Mouse (Mus musculus) MEL (cell line): ENCODE results near the gene Hmgcs1. TPM values are rescaled to one million over a fixed set of nuclear protein-coding genes. Genes with fewer than 3 reads are reported as not detected.

Source experiments
- DNase-seq: peaks from one replicate; pipeline ENCODE4 v3.0.0; 2011; ENCODE audit warnings: low read depth, low spot score
- H3K27ac ChIP-seq: 2 replicates; pipeline ENCODE4 v1.5.1; 2012; ENCODE audit warnings: low read depth, mild to moderate bottlenecking, control low read depth, low read length, moderate library complexity; ENCODE audit not compliant: control insufficient read depth
- H3K27me3 ChIP-seq, 2 experiments: fragments of 150-350 bp in 1 of 2; sonication (generic) in 1 of 2; 2 replicates each; pipeline ENCODE4 v1.6.1; 2012; ENCODE audit warnings: low read length in 2 of 2, mild to moderate bottlenecking in 2 of 2, improper control_type of control experiment in 1 of 2, moderate library complexity in 1 of 2; ENCODE audit not compliant: insufficient read depth in 2 of 2, control insufficient read depth in 1 of 2
- H3K36me3 ChIP-seq, 2 experiments: 2 replicates each; pipeline ENCODE4 v1.6.1; 2012 to 2014; ENCODE audit warnings: low read length in 2 of 2, improper control_type of control experiment in 1 of 2, inconsistent platforms in 1 of 2, mild to moderate bottlenecking in 1 of 2; ENCODE audit not compliant: insufficient read depth in 2 of 2, control insufficient read depth in 1 of 2
- H3K4me1 ChIP-seq, 2 experiments: fragments of 150-350 bp in 1 of 2; sonication (generic) in 1 of 2; 2 replicates each; pipeline ENCODE4 v1.6.1; 2012; ENCODE audit warnings: low read length in 2 of 2, improper control_type of control experiment in 1 of 2, mild to moderate bottlenecking in 1 of 2; ENCODE audit not compliant: insufficient read depth in 2 of 2, control insufficient read depth in 1 of 2
- H3K4me3 ChIP-seq, 2 experiments: fragments of 150-350 bp in 1 of 2; sonication (generic) in 1 of 2; 2 replicates each; pipeline ENCODE4 v1.5.1; 2012; ENCODE audit warnings: low read depth in 2 of 2, low read length in 2 of 2, mild to moderate bottlenecking in 2 of 2, moderate library complexity in 2 of 2, control low read depth in 1 of 2, improper control_type of control experiment in 1 of 2; ENCODE audit not compliant: control insufficient read depth in 1 of 2, insufficient read depth in 1 of 2
- H3K79me2 ChIP-seq: 2 replicates; pipeline ENCODE4 v1.6.1; 2012; ENCODE audit warnings: mild to moderate bottlenecking, low read length, moderate library complexity; ENCODE audit not compliant: control insufficient read depth, poor library complexity, insufficient read depth
- H3K9ac ChIP-seq: 2 replicates; pipeline ENCODE4 v1.6.1; 2012; ENCODE audit warnings: low read depth, mild to moderate bottlenecking, control low read depth, low read length, moderate library complexity; ENCODE audit not compliant: control insufficient read depth, poor library complexity, severe bottlenecking
- H3K9me3 ChIP-seq: fragments of 150-350 bp; sonication (generic); replicated peaks from 2 replicates; pipeline ENCODE4 v1.6.1; 2012; ENCODE audit warnings: mild to moderate bottlenecking, low read length, improper control_type of control experiment, moderate library complexity; ENCODE audit not compliant: insufficient read depth
- BHLHE40 ChIP-seq: IDR thresholded peaks from 2 replicates; pipeline ENCODE4 v1.6.1; 2012; ENCODE audit warnings: low read depth, mild to moderate bottlenecking, inconsistent platforms, low read length, improper control_type of control experiment, borderline replicate concordance
- CHD2 ChIP-seq: IDR thresholded peaks from 2 replicates; pipeline ENCODE4 v1.6.1; 2011; ENCODE audit warnings: low read length, improper control_type of control experiment
- HCFC1 ChIP-seq: IDR thresholded peaks from 2 replicates; pipeline ENCODE4 v1.6.1; 2012; ENCODE audit warnings: low read depth, mild to moderate bottlenecking, inconsistent platforms, low read length, improper control_type of control experiment, moderate library complexity
- MAZ ChIP-seq: IDR thresholded peaks from 2 replicates; pipeline ENCODE4 v1.6.1; 2012; ENCODE audit warnings: low read depth, mild to moderate bottlenecking, inconsistent platforms, low read length, improper control_type of control experiment
- MXI1 ChIP-seq: IDR thresholded peaks from 2 replicates; pipeline ENCODE4 v1.6.1; 2011; ENCODE audit warnings: mild to moderate bottlenecking, low read depth, low read length, improper control_type of control experiment
- MYB ChIP-seq: IDR thresholded peaks from 2 replicates; pipeline ENCODE4 v1.6.1; 2011; ENCODE audit warnings: mild to moderate bottlenecking, low read depth, low read length, improper control_type of control experiment
- NELFE ChIP-seq: IDR thresholded peaks from 2 replicates; pipeline ENCODE4 v1.6.1; 2011; ENCODE audit warnings: low read depth, low read length, improper control_type of control experiment
- NRF1 ChIP-seq: IDR thresholded peaks from 2 replicates; pipeline ENCODE4 v1.6.1; 2014; ENCODE audit warnings: low read depth, mild to moderate bottlenecking, inconsistent platforms, low read length, improper control_type of control experiment, moderate library complexity; ENCODE audit not compliant: poor library complexity, insufficient read depth, severe bottlenecking
- POLR2A ChIP-seq, 2 experiments: IDR thresholded peaks; 2 replicates each; pipeline ENCODE4 v1.6.1; 2011 to 2012; ENCODE audit warnings: low read length in 2 of 2, mild to moderate bottlenecking in 2 of 2, control low read depth in 1 of 2, improper control_type of control experiment in 1 of 2, low read depth in 1 of 2, moderate library complexity in 1 of 2; ENCODE audit not compliant: control insufficient read depth in 1 of 2, insufficient read depth in 1 of 2, poor library complexity in 1 of 2
- POLR2AphosphoS2 ChIP-seq: IDR thresholded peaks from 2 replicates; pipeline ENCODE4 v1.6.1; 2011; ENCODE audit warnings: low read length, improper control_type of control experiment
- POLR2AphosphoS5 ChIP-seq: IDR thresholded peaks from 2 replicates; pipeline ENCODE4 v1.6.1; 2012; ENCODE audit warnings: low read depth, borderline replicate concordance, mild to moderate bottlenecking, inconsistent platforms, low read length, moderate library complexity, mixed read lengths
- RCOR1 ChIP-seq: IDR thresholded peaks from 2 replicates; pipeline ENCODE4 v1.6.1; 2012; ENCODE audit warnings: low read depth, mild to moderate bottlenecking, inconsistent platforms, low read length, improper control_type of control experiment
- TAL1 ChIP-seq: IDR thresholded peaks from 2 replicates; pipeline ENCODE4 v1.6.1; 2012; ENCODE audit warnings: mild to moderate bottlenecking, inconsistent platforms, low read length, moderate library complexity, mixed read lengths
- TBP ChIP-seq: IDR thresholded peaks from 2 replicates; pipeline ENCODE4 v1.8.0; 2011; ENCODE audit warnings: low read depth, low read length, improper control_type of control experiment
- USF1 ChIP-seq: IDR thresholded peaks from 2 replicates; pipeline ENCODE4 v1.6.1; 2014; ENCODE audit warnings: low read depth, mild to moderate bottlenecking, inconsistent platforms, low read length, improper control_type of control experiment, moderate library complexity
- ZC3H11A ChIP-seq: IDR thresholded peaks from 2 replicates; pipeline ENCODE4 v1.6.1; 2012; ENCODE audit warnings: low read depth, mild to moderate bottlenecking, inconsistent platforms, low read length, improper control_type of control experiment
- ZKSCAN1 ChIP-seq: IDR thresholded peaks from 2 replicates; pipeline ENCODE4 v1.6.1; 2012; ENCODE audit warnings: low read depth, mild to moderate bottlenecking, inconsistent platforms, low read length, improper control_type of control experiment, moderate library complexity
- ZMIZ1 ChIP-seq: IDR thresholded peaks from 2 replicates; pipeline ENCODE4 v1.6.1; 2012; ENCODE audit warnings: low read depth, mild to moderate bottlenecking, inconsistent platforms, low read length, improper control_type of control experiment, moderate library complexity
- polyA plus RNA-seq, 2 experiments: library from polyadenylated mRNA; stranded (reverse) in 1 of 2; unstranded in 1 of 2; fragments of >175 nt in 1 of 2; fragments of >200 nt in 1 of 2; gene quantifications; 2 replicates each; pipeline versions ENCODE4 v1.2.1 to v1.2.4; 2012; ENCODE audit warnings: low replicate concordance in 2 of 2, low read depth in 1 of 2; ENCODE audit not compliant: insufficient read length in 2 of 2, insufficient read depth in 1 of 2, missing spikeins in 1 of 2
- total RNA-seq: library from RNA; depleted of rRNA; stranded (reverse); fragments of 300-350 nt; gene quantifications from 2 replicates; pipeline ENCODE4 v1.2.3, GENCODE M21; 2012; rRNA removed

Gene Hmgcs1
- total and polyA plus RNA-seq, 3 experiments, result 13.6 to 19.3 TPM; not detected in 1

- H3K9ac ChIP-seq, result no peak within 1 kb of the TSS
- no peak within 1 kb of the TSS for H3K4me3 ChIP-seq
- H3K9me3 ChIP-seq, result no peaks in the 10 kb centered on the region
- TF ChIP-seq TAL1, result no peak
- no peak for TF ChIP-seq MXI1
- no peak for TF ChIP-seq BHLHE40
- no peak for TF ChIP-seq NRF1
- TF ChIP-seq USF1, result no peak
- TF ChIP-seq NELFE, result no peak
- TF ChIP-seq ZMIZ1, result no peak
- TF ChIP-seq POLR2A (IDR thresholded peaks at IDR 0.05; ENCODE audit: control insufficient read depth in 1 of 2, insufficient read depth in 1 of 2, low read depth in 1 of 2, low read length in 2 of 2, poor library complexity in 1 of 2), result no peak
- TF ChIP-seq MYB, result no peak
- TF ChIP-seq HCFC1, result no peak
- TF ChIP-seq MAZ, result no peak
- TF ChIP-seq ZC3H11A, result no peak
- no peaks in the 10 kb centered on the region for H3K79me2 ChIP-seq
- no peaks in the 10 kb centered on the region for H3K36me3 ChIP-seq
- no peaks in the 10 kb centered on the region for H3K4me1 ChIP-seq
- H3K27me3 ChIP-seq, result no peaks in the 10 kb centered on the region
- no peak for DNase-seq
- no peak within 1 kb of the TSS for H3K27ac ChIP-seq
These were observed 65.7 kb downstream of the Hmgcs1 start, which contains the start of gene Nim1k for GRCm38 (mm10) chr13:119755681-119756471. Gene Nim1k, minus strand, starts transcription at chr13:119755882.

DNA sequence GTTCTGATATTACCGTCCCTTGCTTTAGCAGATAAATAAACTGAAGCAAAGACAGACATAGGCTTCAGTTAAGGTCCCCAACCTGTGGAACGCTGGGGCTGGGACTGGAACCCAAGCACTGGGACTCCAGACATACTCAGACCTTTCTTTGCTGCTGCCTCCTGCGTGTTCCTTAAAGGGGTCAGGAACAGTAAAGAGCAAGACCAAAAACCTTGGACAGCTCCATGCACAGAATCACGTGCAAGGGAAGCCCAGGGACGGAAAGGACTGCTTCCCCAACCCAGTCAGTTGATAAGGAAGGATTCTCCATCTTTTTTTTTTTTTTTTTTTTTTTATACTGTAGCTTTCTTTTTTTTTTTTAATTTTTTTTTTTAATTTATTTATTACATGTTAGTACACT, 66.7 kb downstream of the Hmgcs1 start:
- H3K4me3 ChIP-seq, result no peak overlapping the region

More for the DNA sequence above, 66.7 kb downstream of the Hmgcs1 start:
- Histone ChIP-seq H3K79me2 (no peaks in the 10 kb centered on the region), H3K9ac (no peak overlapping the region), H3K9me3 (no peaks in the 10 kb centered on the region), H3K27ac (no peak overlapping the region), H3K36me3 (peaks cover 0 to under 1% of the 10 kb centered on the region in 2 experiments; a peak in 1 of 4 replicates), H3K4me1 (no peaks in the 10 kb centered on the region), H3K27me3 (no peaks in the 10 kb centered on the region)
- no peak for DNase-seq
- TF ChIP-seq POLR2A (IDR thresholded peaks at IDR 0.05; ENCODE audit: control insufficient read depth in 1 of 2, insufficient read depth in 1 of 2, low read depth in 1 of 2, low read length in 2 of 2, poor library complexity in 1 of 2) (no peak), TBP (no peak), NELFE (no peak), HCFC1 (no peak), CHD2 (no peak), ZMIZ1 (no peak), MXI1 (no peak), ZKSCAN1 (no peak), POLR2AphosphoS2 (no peak), RCOR1 (no peak), POLR2AphosphoS5 (no peak)

Other genes starting within 250 kb of the Hmgcs1 start
- 11.1 and 12.0 TPM in 2 replicates for gene 4833420G17Rik, start 227.6 kb upstream of the Hmgcs1 start, total RNA-seq
- 10 to 100 TPM in 1 of 2 experiments, not detected in 1; 16.7 TPM for gene 4833420G17Rik, start 227.6 kb upstream of the Hmgcs1 start, polyA plus RNA-seq
- gene Tmem267, start 202.3 kb upstream of the Hmgcs1 start, total RNA-seq, result 2.9 and 3.9 TPM in 2 replicates
- gene Tmem267, start 202.3 kb upstream of the Hmgcs1 start, polyA plus RNA-seq, result 1 to 10 TPM in 1 of 2 experiments, not detected in 1; 8.3 TPM
- 0.23 TPM in 2 replicates for gene 3110070M22Rik, start 202.0 kb upstream of the Hmgcs1 start, total RNA-seq
- gene 3110070M22Rik, start 202.0 kb upstream of the Hmgcs1 start, polyA plus RNA-seq, result under 1 TPM in 1 of 2 experiments, not detected in 1; 0.24 TPM
- gene Ccl28, start 66.6 kb upstream of the Hmgcs1 start, total RNA-seq, result not detected in 2 replicates
- not detected for gene Ccl28, start 66.6 kb upstream of the Hmgcs1 start, polyA plus RNA-seq
- gene Nim1k, start 65.5 kb downstream of the Hmgcs1 start, total RNA-seq, result not detected in 2 replicates
- gene Nim1k, start 65.5 kb downstream of the Hmgcs1 start, polyA plus RNA-seq, result under 1 TPM in 1 of 2 experiments, not detected in 1; 0.03 TPM
- 40.3 and 45.6 TPM in 2 replicates for gene Zfp131, start 100.5 kb downstream of the Hmgcs1 start, total RNA-seq
- gene Zfp131, start 100.5 kb downstream of the Hmgcs1 start, polyA plus RNA-seq, result 100 to 1,000 TPM; 152 to 250 TPM
- not detected in 2 replicates for gene AF067063, start 139.8 kb downstream of the Hmgcs1 start, total RNA-seq
- gene AF067063, start 139.8 kb downstream of the Hmgcs1 start, polyA plus RNA-seq, result not detected
- not detected in 2 replicates for gene D13Ertd608e, start 145.6 kb downstream of the Hmgcs1 start, total RNA-seq
- gene D13Ertd608e, start 145.6 kb downstream of the Hmgcs1 start, polyA plus RNA-seq, result not detected
- gene Tcstv1, start 204.4 kb downstream of the Hmgcs1 start, total RNA-seq, result not detected in 2 replicates
- gene Tcstv1, start 204.4 kb downstream of the Hmgcs1 start, polyA plus RNA-seq, result not detected
- not detected in 2 replicates for gene Gm21761, start 238.9 kb downstream of the Hmgcs1 start, total RNA-seq
- not detected for gene Gm21761, start 238.9 kb downstream of the Hmgcs1 start, polyA plus RNA-seq